Mouse (Mus musculus) kidney, postnatal 25 days (tissue): ENCODE data around the gene Gm20388.

Experiments used
- DNase-seq, 2 experiments: peaks; one replicate each; pipeline ENCODE4 v3.0.0; 2021; ENCODE audit warnings: mixed read lengths in 2 of 2

Gm20388 gene

DNA sequence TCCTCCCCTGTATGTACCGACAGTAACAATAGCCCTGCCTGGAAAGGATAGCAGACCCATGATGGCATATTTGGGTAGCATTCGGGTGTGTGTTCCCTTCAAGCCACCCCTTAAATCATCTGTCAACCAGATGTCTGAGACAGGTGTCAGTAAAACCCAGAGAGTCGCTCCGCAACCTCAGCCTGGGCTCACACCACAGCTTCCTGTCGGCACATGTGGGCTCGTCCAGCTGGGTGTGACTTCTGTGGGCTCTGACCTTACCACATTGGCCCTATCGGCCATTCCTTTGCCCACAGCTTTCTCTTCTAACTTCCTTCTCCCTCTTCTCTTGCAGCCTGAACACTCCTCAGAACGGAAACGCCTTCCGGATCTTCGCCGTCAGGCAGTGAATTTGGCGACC lies 139.3 kb downstream of the Gm20388 start:
- no peak for DNase-seq

- DNase-seq, result no peak
Observed at GRCm38 (mm10) chr8:120050376-120050775, 139.7 kb downstream of the Gm20388 start.

DNA sequence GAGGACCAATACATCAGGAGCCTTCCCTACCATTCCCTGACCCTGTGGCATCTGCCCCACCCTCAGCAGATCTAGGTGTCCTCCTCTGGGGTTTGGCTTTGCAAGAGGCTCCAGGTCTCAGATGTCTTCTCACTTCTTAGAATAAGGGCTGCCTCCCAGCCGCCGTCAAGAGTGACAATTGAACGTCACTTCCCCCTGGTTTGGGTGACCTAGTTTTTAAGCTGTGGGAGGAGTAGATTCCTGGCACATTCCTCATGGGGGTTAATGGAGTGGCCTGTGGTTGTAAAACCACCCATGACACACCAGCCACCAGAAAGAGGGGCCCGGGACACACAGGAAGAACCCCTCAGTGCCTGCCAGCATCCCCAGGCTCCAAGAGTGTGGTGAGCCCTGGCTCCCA lies 140.4 kb downstream of the Gm20388 start:
- peak; percentile 38 to 53 for DNase-seq

DNA sequence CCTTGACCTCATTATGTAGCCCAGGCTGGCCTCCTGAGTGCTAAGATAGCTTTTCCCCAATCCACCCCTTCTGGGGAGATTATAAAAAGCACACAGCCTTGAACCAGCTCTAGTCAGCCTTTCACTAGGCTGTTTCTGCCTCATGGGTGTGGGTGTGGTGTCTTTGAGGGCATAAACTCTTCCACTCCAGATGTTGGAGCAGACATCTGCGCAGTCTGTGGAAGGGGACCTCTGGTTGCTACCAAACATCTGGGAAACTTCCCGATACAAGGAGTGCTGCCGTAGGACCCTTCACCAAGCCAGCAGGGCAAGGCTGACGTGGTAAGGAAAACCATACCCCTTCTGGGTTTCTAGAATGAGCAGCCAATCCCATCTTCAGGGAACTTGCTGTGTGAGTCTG lies 141.3 kb downstream of the Gm20388 start:
- DNase-seq, result no peak

DNA sequence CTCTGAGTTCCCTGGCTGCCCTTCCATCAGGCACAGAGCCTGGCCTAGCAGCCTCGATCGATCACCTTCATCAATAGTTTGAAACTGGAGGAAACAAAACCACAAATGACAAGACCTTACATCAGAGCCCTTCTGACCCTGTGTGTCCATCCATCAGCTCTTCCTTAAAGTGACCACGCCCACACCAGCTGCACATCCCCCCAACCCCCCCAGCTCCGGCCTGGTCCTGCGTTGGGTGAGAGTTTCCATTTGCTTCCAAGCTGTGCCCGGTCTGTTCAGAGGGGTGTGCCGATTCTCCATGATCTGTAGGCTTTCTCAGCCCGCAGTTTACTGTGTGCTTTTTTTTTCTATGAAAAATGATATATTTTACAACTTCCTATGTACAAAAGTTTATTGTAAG lies 141.7 kb downstream of the Gm20388 start:
- no peak for DNase-seq

DNA sequence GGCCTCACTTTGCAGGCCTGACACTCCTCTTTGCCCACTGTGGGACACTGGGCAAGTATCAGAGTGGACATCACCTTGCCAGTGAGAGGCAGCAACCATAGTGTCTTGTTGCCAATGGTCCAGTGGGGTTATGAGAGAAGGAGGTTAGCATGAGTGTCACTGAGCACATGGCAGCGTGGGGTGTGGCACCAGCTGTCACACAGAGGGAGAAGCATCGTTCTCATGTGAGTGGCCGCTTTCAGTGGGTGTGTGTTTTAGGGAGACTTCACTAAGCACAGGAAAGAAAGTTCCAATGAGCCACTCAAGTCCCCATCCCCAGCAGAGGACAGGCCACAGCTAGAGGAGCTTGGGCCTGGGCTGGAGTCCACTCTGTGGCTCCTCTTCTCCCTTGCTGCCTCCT lies 144.2 kb downstream of the Gm20388 start:
- DNase-seq, result no peak

GRCm38 (mm10) chr8:120057078-120057477 lies 146.4 kb downstream of the Gm20388 start:
- DNase-seq, result peak in 1 of 2 experiments; percentile 66

DNA sequence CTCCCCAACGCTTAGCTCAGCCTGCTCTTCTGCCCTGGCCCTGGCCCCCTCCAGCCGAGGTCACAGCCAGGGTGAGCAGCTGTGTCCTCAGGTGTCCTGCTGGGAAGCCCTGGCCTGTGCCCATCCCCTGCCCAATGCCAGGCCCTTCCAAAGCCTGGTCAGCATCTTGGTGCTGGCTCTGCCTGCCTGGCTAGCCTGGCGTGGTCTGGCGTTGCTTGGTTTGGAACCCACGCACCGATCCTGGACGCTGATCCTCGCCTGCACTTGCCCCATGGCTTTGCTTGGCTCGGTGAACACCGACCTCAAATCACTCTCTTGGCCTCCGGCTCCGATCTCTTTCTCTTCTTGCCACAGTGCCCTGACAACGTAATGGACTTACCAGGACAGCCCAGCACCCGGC lies 152.1 kb downstream of the Gm20388 start:
- no peak for DNase-seq

DNA sequence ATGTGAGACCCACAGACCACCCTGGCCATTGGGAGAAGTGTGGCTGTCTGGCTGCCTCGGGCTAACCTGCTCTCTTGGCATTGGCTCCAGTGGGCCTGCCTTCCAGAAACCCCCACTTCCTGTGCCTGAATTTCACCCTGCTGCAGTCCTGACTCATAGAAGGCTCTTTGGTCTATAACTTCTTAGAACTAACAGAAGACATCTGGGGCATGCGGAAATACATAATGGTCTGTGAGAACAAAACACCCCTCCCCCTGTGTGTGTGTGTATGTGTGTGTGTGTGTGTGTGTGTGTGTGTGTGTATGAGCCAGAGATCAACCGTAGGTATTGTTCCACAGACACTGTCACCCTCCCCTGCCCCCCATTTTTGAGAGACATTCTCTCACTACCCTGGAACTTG lies 152.7 kb downstream of the Gm20388 start:
- no peak for DNase-seq

DNA sequence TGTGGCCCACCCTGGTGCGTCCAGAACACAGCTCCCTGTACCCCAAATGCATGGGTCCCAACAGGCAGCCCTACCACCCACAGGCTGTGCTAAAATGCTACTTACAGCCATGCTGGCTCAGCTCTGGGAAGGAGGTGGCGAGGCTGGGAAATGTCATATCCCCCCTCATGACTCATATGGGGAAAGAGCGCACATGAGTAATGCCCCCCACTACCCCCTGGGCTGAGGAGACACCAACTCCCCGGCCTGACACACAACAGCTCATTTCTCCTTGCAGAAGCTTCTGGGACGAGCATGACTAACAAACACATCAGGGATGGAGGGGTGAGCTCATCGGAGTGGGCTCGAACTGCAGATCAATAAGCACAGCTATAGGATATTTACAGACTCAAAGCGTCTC lies 155.0 kb downstream of the Gm20388 start:
- DNase-seq, result no peak

GRCm38 (mm10) chr8:120066226-120066625 lies 155.6 kb downstream of the Gm20388 start:
- DNase-seq, result no peak

- peak; percentile 78 to 90 for DNase-seq
Observed at GRCm38 (mm10) chr8:120067936-120068668, 157.5 kb downstream of the Gm20388 start.

GRCm38 (mm10) chr8:120071684-120072083 lies 161.0 kb downstream of the Gm20388 start:
- DNase-seq, result peak; percentile 80 to 93

GRCm38 (mm10) chr8:120072259-120072658 lies 161.6 kb downstream of the Gm20388 start:
- DNase-seq, result peak in 1 of 2 experiments; percentile 53

GRCm38 (mm10) chr8:120072827-120073226 lies 162.2 kb downstream of the Gm20388 start:
- peak; percentile 64 to 75 for DNase-seq

GRCm38 (mm10) chr8:120074516-120074915 lies 163.9 kb downstream of the Gm20388 start:
- DNase-seq, result peak; percentile 54 to 73

GRCm38 (mm10) chr8:120075347-120075746 lies 164.7 kb downstream of the Gm20388 start:
- no peak for DNase-seq

DNA sequence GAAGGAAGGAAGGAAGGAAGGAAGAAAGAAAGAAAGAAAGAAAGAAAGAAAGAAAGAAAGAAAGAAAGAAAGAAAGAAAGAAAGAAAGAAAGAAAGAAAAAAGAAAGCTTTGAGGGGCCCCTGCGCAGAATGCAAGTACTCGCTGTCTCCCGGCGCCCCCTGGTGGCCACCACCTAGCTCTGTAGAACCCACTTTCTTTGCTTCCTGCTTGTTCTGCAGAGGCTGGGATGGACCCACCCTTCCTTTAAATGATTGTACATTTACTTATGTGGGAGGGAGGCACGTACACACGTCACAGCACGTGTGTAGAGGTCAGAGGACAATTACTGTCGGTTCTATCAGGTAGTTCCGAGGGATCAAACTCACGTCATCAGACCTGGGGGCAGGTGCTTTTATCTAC lies 167.4 kb downstream of the Gm20388 start:
- DNase-seq, result peak; percentile 86 to 90

DNA sequence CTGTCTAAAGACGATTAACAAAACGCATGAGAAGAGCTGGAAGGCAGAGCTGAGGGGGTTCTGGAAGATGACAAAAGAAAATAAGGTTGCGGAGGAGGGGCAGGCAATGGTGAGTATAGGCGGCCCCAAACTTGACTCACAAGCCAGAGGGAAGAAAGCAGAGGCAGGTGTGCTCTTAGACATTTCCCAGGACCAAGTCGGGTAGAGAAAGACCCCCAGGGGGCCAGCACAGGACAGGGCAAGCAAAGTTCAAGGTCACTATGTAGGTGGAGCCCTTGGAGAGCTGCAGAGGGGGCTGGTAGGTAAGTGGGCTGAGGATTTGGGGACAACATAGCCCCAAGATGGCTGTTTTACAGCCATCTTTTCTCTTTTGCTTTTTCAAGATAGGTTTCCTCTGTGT lies 168.7 kb downstream of the Gm20388 start:
- no peak for DNase-seq

GRCm38 (mm10) chr8:120083261-120083660 lies 172.6 kb downstream of the Gm20388 start:
- no peak for DNase-seq

DNA sequence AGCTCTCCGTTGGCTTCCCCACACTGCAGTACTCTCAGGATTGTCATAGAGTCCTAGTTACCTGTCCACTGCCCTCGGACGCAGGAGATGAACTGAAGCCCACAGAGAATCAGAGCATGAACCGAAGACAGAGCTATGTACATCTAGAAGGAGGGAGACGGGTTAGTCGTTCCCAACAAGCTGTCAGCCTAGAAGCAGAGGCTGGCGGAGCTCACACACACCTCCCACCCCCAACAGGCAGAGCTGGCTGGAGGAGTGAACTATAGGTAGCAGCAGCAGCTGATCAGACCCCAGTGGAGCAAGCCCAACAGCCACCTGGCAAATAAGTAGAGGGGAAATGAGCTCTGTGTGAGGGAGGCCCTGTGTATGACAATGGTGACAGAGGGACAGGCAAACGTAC lies 174.1 kb downstream of the Gm20388 start:
- no peak for DNase-seq

DNA sequence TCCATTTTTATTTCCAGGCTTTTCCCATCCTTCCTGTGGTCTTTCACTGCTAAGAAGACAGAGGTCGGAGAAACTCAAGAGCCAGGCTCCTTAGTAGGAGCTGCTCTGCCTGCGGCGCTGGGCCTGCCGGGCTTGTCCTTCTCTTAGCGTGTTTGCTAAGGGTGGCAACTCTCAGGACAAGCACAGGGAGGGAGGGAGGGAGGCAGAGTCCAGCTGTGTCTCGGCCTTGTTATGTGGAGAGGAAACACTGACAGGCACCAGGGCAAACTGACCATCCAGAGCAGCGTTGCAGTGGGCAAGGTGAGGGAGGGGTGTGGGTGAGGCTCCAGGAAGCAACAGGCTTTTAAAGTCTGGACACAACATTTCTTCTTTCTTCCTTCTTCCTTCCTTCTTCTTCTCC lies 178.9 kb downstream of the Gm20388 start:
- DNase-seq, result no peak

GRCm38 (mm10) chr8:120091032-120091431 lies 180.4 kb downstream of the Gm20388 start:
- DNase-seq, result no peak

DNA sequence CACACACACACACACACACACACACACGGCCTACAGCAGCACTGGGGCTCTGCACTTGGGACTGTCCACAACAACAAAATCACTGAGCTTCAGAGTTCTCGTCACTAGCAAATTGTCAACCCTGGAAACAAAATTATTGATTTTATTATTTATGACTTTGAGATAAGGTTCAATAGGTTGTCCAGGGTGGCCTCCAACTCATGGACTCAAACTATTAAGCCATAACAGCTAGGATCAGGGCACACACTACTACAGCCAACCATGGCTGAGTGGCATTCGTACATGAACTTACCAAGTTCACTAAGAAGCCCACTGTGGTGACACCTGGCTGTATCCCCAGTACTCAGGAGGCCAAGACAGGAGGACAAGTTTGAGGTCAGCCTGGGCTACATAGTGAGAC lies 182.5 kb downstream of the Gm20388 start:
- DNase-seq, result no peak

DNA sequence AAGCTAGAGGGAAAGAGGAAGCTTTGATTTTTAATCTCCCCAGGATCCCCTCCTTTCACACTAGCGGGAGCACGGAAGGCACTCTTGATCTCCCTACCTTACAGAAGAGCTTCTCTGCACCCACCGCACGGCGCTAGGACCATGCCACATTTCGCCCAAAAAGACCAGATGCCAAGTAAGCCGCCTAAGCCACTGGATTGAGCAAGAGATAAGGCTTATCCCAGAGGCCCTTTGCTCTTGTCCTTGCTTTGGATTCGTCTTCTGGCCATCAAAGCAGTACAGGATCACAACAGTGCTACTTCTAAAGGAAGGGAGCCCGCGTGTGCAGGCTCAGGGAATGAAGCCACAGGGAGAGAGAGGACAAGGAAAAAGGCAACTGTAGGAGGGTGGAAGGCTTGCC lies 184.2 kb downstream of the Gm20388 start:
- no peak for DNase-seq
